Mouse (Mus musculus) cerebellum, adult 2 months (tissue): ENCODE measurements at regions not wholly inside any gene's neighbourhood (a gene's known extent, or its start where the extent isn't known, plus 50 kb on each side); places are given as distances from the start of the nearest gene placed in this dataset.

Experiments
- DNase-seq, 2 experiments: peaks; one replicate each; pipeline ENCODE4 v3.0.0; 2021
- H3K27ac ChIP-seq: fragments of 200-500 bp; 2 replicates; pipeline ENCODE4 v1.5.1; 2012; ENCODE audit warnings: low read length, control low read depth, inconsistent platforms; ENCODE audit not compliant: insufficient read depth
- H3K27me3 ChIP-seq: fragments of 200-500 bp; 2 replicates; pipeline ENCODE4 v1.6.1; 2012; ENCODE audit warnings: inconsistent platforms, mild to moderate bottlenecking, low read length, moderate library complexity; ENCODE audit not compliant: control insufficient read depth, insufficient read depth
- H3K4me1 ChIP-seq: fragments of 200-500 bp; 2 replicates; pipeline ENCODE4 v1.6.1; 2011; ENCODE audit warnings: low read length; ENCODE audit not compliant: control insufficient read depth, insufficient read depth
- H3K4me3 ChIP-seq: fragments of 200-500 bp; replicated peaks from 2 replicates; pipeline ENCODE3; 2011; ENCODE audit warnings: mild to moderate bottlenecking, low read depth, low read length, control low read depth; ENCODE audit not compliant: insufficient read depth
- CTCF ChIP-seq: fragments of 200-500 bp; IDR thresholded peaks from 2 replicates; pipeline ENCODE4 v1.5.1; 2011; ENCODE audit warnings: low read depth, mild to moderate bottlenecking, control low read depth, low read length, moderate library complexity, borderline replicate concordance; ENCODE audit not compliant: insufficient read depth
- POLR2A ChIP-seq: fragments of 200-500 bp; IDR thresholded peaks from 2 replicates; pipeline ENCODE4 v1.6.1; 2011; ENCODE audit warnings: low read length, control low read depth, borderline replicate concordance; ENCODE audit not compliant: insufficient read depth
- WGBS: fragments of 180-500 bp; shearing (Covaris S2); methylation state at CpG from one replicate; pipeline ENCODE4 v1.1.7; 2018; 5-methylcytosine and 5-hydroxymethylcytosine counted together

GRCm38 (mm10) chr15:7006271-7006670, 84.1 kb upstream of the Lifr start:
- no peaks in the 10 kb centered on the region; the same call in 1 of the 2 replicates for H3K27me3 ChIP-seq
- TF ChIP-seq POLR2A (no peak), CTCF (no peak)
- no peak overlapping the region for H3K4me3 ChIP-seq

GRCm38 (mm10) chr15:7008725-7009380, 81.6 kb upstream of the Lifr start:
- no peak for TF ChIP-seq CTCF
- TF ChIP-seq POLR2A: no peak

More at GRCm38 (mm10) chr15:7006271-7006670, 84.1 kb upstream of the Lifr start:
- DNase-seq: no peak
- no peaks in the 10 kb centered on the region for H3K4me1 ChIP-seq
- no peak overlapping the region for H3K27ac ChIP-seq
- WGBS: 85% methylated on average over 2 of the region's 2 CpGs

GRCm38 (mm10) chr15:7010966-7011695, 79.3 kb upstream of the Lifr start:
- Histone ChIP-seq H3K27ac (no peak overlapping the region), H3K4me1 (no peaks in the 10 kb centered on the region), H3K4me3 (no peak overlapping the region), H3K27me3 (no peaks in the 10 kb centered on the region; the same call in 1 of the 2 replicates)
- TF ChIP-seq CTCF (no peak), POLR2A (no peak)
- DNase-seq: no peak
- 82% methylated on average over 4 of the region's 4 CpGs for WGBS

More at GRCm38 (mm10) chr15:7008725-7009380, 81.6 kb upstream of the Lifr start:
- H3K27ac ChIP-seq: no peak overlapping the region
- DNase-seq: no peak
- no peak overlapping the region for H3K4me3 ChIP-seq
- H3K27me3 ChIP-seq: no peaks in the 10 kb centered on the region; the same call in 1 of the 2 replicates
- WGBS: 66% methylated on average over 7 of the region's 7 CpGs
- no peaks in the 10 kb centered on the region for H3K4me1 ChIP-seq

- WGBS: 88% methylated on average over 2 of the region's 2 CpGs
- H3K4me3 ChIP-seq: no peak overlapping the region
- no peak for DNase-seq
- H3K4me1 ChIP-seq: no peaks in the 10 kb centered on the region
- TF ChIP-seq POLR2A: no peak
- TF ChIP-seq CTCF: no peak
- H3K27ac ChIP-seq: no peak overlapping the region
- H3K27me3 ChIP-seq: no peaks in the 10 kb centered on the region; the same call in 1 of the 2 replicates
Observed at GRCm38 (mm10) chr15:7011696-7012070, 78.7 kb upstream of the Lifr start.

- WGBS: 91% methylated on average over 6 of the region's 6 CpGs
- TF ChIP-seq CTCF (no peak), POLR2A (no peak)
- no peak overlapping the region for H3K27ac ChIP-seq
- H3K4me3 ChIP-seq: no peak overlapping the region
- no peak for DNase-seq
- no peaks in the 10 kb centered on the region; the same call in 1 of the 2 replicates for H3K27me3 ChIP-seq
- H3K4me1 ChIP-seq: no peaks in the 10 kb centered on the region
Observed at GRCm38 (mm10) chr15:7012446-7012845, 78.0 kb upstream of the Lifr start.

- H3K27me3 ChIP-seq: no peaks in the 10 kb centered on the region; the same call in 1 of the 2 replicates
- TF ChIP-seq CTCF (no peak), POLR2A (no peak)
- WGBS: 60% methylated on average over 5 of the region's 5 CpGs
Observed at GRCm38 (mm10) chr15:7013047-7013446, 77.4 kb upstream of the Lifr start.

GRCm38 (mm10) chr15:7014984-7015383, 75.4 kb upstream of the Lifr start:
- Histone ChIP-seq H3K27me3 (no peaks in the 10 kb centered on the region), H3K4me1 (no peaks in the 10 kb centered on the region), H3K27ac (no peak overlapping the region), H3K4me3 (no peak overlapping the region)
- TF ChIP-seq CTCF (no peak), POLR2A (no peak)
- WGBS: 72% methylated on average over 2 of the region's 2 CpGs
- no peak for DNase-seq

More at GRCm38 (mm10) chr15:7013047-7013446, 77.4 kb upstream of the Lifr start:
- Histone ChIP-seq H3K4me1 (no peaks in the 10 kb centered on the region), H3K27ac (no peak overlapping the region), H3K4me3 (no peak overlapping the region)
- DNase-seq: no peak
